ENCODE assay signal across 6 mouse cellular contexts in the genomic region with DNA sequence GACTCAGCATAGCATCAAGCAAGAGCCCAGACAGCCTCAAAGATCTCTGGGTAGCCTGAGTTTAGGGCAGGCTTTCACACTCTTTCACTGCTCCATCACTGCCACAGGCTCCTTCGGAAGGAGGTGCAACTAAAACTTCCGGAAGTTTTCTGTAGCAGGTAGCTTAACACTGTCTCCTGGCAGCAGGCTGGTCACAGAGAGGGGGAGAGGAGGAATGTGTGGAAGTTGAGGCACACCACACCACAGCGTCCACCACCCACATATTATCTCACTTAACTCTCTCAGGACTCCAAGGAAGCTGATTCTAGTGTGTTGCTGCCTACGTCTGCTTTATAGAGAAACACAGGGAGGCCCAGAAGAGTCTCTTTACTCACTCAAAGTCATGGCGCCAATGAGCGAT. TPM values are rescaled to one million over a fixed set of nuclear protein-coding genes. Genes with fewer than 3 reads are reported as not detected.
"Had no signal": no experiment of that assay in that cellular context is flagged by ENCODE, and none has a peak within 500 bp of the region (broad histone marks: within the 10 kb centered on the region; RNA-seq: fewer than 3 reads in every experiment).

No protein-coding gene starts in this region.

RNA-seq across cellular contexts. Expression of gene Gm21119, which starts 15.4 kb away (rescaled TPM):
- polyA plus RNA-seq: limb, embryonic 12.5 days; liver, embryonic 11.5 days; liver, embryonic 14.5 days; liver, postnatal 0 days; midbrain, embryonic 11.5 days; midbrain, embryonic 14.5 days had no signal
